Mouse (Mus musculus) right cerebral cortex, postnatal 36 days (tissue): ENCODE measurements around the gene Fxyd4.

ENCODE experiments used
- DNase-seq, 2 experiments: peaks; one replicate each; pipeline ENCODE4 v3.0.0; 2022; ENCODE audit warnings: low spot score in 2 of 2, mixed read lengths in 1 of 2

Gene Fxyd4

DNA sequence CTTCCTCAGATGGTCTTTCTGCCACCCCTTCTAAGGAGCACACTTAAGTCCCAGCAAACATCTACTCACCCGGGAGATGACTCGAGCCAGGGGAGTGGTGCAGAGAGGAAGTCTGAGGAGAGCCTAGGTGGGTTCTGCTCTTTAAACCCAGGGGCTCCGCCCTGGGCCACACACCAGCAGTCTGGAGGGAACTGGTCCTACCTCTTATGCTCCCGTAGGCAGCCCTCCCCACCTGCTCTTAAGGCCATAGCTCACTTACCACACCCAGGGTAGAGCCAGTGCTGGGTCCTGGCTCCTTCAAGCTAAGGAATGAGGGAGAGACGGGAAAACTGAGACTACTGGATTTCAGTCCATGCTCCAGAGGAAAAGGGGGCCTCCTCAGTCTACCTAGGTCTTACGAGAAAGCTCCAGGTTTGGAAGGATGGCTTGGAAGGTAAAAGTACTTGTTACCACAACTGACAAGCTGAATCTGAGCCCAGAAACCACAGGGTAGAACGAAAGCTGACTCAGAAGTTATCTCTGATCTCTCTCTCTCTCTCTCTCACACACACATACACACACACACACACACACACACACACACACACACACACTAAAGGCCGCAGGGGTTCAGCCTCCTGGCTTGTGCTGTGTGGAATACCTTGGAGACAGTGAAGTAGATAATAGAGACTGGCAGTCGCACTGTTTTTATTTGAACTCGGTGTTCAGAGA is at the start of gene Fxyd4:
Gene Fxyd4 (minus strand): TSS at position 471 of the 711 bp plus-strand sequence.
- DNase-seq, result no peak

DNA sequence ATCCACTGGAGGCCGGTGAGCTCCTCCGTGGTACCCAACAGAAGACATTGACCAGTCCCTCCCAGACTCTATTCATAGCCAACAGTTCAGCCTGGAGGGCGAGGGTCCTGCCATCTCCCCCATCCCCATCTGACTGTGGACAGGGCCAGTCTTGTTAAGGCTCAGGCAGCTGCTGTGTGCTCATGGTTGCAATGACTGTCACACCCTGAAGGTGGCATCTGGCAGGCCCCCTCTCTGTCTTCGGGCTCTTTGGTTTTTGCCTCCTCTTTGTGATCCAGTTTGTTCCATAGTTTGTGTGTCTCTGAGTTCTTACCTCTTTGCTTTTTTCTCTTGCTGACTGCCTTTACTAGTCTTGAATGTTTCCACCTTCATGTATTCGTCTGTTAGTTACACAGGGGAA is 49.7 kb upstream of the Fxyd4 start:
- DNase-seq, result no peak

DNA sequence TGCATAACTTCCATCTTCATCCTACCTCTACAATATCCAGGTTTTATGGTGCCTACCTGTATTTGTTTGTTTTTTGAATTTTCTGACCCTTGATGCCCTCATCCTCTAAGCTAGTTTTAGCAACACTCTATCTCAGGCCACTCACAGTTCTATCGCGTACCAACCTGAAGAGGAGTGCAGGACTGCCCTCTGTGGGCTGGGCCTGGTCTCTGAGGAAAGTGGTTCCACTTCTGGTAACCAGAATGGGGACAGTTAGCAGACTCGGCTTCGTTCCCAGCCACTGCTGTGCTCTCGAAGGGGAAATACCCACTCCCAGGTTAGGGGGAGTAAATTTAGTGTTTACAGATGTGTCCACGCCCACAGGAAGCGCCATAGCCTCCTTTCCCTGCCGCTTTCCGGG is 29.2 kb upstream of the Fxyd4 start:
- no peak for DNase-seq

DNA sequence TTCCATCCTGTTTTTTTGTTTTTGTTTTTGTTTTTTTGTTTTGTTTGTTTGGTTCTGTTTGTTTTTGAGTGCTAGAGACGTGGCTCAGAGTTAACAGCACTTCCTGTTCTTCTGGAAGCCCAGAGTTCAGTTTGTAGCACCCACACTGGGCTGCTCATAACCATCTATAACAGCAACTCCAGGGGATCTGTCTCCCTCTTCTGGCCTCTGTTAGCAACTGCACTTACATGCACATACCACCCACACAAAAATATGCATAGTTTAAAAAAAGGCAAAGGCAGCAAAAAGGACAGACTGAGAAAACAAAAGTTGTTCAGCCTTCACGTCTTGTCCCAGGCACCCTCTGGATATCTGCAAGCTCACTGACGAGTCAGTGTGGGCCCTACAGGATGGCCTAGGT is 25.7 kb upstream of the Fxyd4 start:
- DNase-seq, result no peak

DNA sequence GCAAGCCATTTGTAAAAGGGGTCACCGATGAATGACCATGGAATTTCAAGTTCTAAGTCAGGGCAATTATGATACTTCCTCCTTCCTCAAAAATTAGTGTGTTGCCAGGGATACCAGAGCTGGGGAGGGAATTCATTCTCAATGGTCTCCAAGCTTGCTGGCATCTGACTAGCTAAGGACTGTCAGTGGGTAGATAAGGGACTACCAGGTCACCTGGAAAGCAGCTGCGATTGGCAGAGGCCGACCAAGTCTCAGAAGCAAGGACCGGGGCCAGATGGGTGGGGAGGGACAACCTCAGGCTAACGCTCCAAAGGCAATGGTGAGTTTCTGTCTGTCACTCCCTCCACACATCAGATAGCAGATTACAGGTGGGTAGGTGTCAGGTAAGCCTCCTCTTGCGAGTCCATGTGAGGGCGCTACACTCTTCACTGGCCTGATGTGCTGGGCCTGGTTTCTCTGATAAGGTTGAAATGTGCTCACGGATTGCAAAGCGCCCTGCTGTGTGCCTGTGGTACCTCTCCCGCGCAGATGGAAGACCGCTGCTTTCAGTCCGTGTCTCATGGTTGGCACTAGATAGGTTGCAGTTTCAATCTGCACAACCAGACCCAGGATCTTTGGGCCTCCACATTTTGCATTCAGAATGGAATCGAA is 19.5 kb upstream of the Fxyd4 start:
- no peak for DNase-seq

DNA sequence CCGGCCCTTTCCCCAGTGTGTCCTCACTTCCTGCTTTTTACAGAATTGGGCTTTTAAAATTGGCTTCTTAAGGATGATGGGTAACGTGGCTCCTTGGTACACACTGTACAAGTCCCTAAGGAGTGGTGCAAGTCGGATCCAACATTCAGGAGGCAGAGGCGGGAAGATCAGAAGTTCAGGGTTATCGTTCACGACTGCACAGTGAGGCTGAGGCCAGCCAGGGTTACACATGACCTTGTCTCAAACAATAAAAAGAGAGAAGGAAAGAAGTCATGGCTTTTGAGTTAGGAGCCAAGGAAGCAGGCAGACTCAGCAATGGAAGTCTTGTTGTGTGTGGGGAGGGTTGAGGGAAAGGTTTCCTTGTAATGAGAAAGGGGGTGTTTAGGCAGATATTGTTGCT is 18.7 kb upstream of the Fxyd4 start:
- no peak for DNase-seq

DNA sequence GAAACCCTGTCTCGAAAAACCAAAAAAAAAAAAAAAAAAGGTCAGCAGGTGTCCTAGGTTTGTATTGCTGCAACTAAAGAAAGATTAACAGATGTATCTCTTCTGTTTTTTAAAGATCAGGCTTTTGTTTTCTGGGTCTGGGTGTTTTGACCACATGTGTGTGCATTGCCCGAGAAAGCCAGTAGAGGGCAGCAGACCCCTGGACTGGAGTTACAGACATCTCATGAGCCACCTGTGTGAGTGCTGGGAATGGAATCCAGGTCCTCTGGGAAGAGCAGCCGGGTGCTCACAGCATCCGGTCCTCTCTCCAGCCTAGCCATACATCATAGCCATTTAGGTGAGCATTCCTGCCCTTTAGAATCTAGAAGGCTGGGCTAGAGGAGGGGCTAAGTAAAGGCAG is 14.8 kb upstream of the Fxyd4 start:
- no peak for DNase-seq

DNA sequence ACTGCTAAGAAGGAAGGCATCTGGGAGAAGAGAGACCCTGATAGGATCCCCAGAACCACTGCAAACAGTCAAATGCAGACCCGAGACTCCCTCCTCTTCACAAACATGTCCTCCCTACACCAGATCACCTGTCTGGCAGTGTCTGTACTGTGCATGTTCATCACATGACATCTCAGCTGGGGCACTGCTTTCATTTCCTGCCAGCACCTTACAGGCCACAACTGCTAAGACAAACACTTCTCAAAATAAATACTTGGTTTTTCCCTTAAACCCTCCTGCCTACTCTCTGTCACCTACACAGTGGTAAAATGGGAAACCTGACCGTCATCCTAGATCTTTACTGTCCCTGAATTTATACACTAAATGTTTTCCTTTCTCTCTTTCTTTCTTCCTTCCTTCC is 6.4 kb upstream of the Fxyd4 start:
- DNase-seq, result no peak

DNA sequence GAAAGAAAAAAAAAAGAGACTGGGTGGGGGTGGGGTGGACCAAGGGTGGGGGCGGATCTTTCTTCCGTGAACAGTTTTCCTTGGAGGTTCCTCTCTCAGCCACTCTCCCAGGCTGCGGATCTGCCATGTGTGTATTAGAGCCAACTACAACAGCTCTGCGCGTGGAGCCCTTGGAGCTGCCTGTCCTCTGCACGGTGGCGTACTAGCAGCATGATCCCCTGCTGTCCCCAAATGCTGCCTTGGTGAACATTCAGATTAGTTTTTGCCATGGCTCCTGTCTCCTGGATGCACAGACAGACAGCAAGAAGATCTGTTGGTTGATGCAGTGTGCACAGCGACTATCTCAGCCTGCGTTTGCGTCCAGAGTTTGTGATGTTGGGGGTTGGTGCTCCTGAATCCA is 5.3 kb upstream of the Fxyd4 start:
- no peak for DNase-seq

DNA sequence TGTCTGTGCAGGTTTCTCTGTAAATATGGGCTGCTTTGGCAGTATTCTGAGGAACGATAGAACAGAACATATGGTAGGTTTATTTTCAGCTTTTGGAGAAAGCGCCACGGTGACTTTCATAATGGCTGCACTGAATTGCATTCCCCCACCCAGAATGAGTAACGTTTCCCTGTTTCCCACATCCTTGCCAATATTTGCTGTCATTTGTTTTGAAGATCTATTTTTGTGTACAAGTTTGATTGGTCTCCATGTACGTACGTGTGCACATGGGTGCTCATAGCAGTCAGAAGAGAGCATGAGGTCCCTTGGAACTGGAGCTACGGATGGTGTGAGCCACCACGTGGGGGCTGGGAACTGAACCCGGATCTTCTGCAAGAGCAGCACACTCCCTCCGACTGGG is 1.5 kb upstream of the Fxyd4 start:
- no peak for DNase-seq

DNA sequence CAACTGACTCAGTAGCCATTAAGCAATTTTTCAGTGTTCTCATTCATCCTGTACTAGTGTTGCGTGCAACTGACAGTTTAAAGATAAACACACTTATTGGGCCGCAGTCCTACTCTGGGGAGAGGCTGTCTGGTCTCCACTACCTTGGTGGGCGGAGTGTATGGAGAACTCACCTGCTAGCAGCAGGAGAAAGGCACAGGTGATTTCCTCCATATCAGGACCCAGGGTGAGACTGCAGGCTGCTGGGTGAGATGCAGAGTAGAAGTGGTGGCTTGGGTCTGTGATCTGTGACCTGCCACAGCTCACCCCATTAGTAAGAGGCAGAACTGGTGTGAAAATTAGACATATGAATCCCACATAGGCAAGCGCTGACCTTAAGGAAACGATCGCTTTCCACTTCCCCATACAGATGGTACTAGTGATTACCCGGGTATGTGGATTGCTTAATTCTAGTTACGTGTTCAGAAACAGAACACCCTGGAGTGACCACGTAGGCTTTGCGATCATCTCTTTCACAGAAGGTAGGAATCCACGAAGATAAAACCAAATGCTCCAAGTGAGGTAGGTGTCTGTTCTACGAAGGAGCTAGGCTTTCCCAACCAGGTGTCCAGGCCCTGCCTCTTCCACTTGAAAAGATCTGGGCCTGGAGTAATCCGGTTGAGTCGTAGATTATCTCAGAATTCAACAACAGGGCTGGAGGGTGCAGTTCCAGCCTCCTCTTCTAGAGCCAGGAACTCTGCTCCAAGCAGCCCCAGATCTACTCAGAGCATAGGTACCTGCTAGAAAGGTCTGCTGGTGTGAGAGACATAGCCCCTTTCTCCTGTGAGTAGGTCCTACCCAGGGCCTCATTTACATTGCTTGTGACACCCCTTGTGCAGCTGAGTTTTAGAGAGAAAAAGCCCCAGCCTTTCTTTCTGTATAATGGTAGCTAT is 1.5 kb downstream of the Fxyd4 start:
- no peak for DNase-seq

DNA sequence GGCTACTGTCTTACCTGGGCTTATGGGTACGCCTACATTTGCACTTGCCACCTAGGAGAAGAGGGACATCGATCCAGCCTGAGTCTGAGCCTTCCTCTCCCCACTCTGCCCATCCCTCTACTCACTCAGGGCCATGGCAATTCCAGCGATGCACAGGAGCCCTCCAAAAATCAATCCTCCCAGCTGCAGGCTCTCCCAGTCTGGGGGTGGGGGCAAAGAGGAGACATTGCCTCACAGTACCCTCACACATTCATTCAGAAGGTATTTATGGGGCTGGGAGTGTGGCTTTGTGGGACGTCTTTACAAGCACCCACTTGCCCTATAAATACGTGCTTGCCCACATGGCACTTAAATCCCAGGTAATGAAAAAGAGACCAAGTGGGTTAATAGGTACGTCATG is 3.2 kb downstream of the Fxyd4 start:
- DNase-seq, result no peak

DNA sequence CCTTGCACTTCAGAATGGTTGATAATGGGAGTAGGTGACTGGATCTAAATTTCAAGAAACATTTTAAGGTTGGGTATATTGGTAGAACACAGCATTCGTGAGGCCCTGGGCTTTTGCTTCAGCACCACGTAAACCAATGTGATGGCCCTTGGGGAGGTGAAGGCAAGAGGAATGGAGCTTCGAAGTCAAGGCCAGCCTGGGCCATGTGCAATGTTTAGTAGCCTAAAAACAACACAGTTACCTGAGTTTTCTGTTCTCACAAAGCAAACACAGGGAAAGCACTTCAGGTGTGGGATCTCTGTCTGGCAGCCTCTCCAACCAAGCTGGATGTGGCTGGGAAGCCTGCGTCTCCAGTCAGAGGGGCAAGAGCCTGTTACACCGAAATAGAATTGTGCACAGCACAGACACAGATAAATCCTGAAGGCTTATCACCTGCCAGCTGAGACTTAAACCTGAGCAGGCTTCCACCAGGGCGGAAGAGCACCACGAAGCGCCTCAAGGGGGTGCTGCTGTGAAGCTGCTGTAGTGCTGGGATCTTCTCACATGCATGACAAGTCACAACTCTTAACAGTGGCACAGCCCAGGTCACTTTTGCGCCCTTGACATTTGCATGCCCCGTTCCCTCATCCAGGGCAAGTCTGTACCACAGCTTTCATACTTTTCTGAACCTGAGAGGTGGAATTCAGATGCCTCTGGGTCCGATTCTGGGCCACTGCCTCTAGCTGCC is 5.0 kb downstream of the Fxyd4 start:
- DNase-seq, result no peak

DNA sequence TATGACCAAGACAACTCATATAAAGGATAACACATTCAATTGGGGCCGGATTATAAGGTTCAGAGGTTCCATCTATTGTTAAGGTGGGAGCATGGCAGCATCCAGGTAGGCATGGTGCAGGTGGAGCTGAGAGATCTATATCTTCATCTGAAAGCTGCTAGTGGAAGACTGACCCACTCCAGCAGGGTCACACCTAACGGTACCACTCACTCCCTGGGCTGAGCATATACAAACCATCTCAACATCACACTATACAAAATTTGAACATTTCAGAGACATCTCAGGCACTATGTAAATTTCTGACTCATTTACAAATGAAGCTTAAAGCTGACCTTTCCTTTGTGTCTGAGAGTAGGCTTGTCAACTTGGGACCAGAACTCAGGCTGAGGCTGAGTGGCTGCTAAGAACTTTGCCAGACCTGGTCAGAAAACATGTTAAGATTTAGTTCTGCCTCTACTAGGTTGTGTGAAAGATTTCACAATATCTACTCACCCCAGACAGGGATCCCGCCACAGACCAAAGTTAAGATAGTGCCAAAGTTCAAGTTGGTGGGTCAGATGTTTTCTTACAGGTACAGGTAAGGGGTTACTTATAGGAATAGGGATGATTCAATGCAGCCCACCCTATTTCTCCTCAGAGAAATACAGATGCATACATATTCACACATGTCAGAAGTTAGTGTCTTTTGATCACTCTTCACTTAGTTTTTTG is 7.4 kb downstream of the Fxyd4 start:
- no peak for DNase-seq

DNA sequence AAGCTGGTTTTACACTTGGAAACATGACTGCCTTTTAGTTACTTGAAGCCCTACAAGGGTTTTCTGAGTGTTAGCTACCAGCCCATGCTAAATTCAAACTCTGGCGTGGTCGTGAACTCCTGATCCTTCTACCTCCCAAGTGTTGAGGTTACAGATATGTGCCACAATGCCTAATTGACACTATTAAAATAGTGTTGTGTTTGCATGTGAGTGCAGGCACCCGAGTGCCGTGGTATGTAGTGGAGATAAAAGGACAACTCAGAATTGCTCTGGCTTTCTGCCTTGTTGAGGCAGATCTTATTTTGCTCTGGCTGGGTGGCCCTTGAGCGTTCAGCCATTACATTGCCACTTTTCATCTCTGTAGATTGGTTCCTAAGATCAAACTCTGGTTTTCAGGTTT is 8.7 kb downstream of the Fxyd4 start:
- DNase-seq, result no peak

DNA sequence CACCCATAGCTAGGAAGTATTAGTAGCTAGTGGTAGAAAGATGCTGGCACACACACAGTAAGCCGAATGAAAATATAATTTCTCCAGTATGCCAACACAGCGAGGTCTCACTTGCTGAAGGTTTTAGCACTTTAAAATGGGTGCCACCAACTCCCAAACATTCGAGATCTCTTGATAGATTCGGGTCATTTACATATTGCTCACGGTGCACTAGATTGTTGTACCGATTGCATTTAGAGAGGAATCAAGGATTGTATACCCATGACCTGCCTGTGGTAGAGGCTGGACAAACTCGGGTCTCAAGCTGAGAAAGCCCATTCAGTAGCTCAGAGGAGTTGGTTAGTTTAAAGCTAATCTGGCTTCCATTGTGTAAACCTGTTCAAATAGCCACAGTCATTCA is 9.5 kb downstream of the Fxyd4 start:
- no peak for DNase-seq

DNA sequence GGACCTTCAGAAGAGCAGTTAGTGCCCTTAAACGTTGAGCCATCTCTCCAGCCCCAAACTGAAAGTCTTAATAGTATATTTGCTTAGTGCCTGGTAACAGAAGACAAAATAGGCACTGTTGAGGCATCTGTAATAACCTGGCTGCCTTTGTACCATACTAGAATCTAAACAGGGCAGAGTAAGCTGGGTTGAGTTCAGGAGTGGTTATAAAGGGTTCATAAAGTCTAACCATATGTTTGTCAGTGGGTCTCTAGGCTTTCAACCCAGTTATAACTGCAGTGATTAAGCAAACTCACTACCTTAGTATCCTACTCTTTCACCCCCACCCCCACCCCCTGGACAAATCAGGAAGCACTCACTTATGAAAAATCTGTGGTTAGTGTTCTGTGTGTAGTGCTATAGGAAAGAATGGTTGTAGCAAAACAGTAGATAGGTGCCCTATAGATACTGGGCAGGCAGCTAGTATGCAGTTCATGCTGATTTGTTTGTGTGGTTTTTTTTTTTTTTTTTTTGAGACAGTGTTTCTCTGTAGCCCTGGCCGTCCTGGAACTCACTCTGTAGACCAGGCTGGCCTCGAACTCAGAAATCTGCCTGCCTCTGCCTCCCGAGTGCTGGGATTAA is 10.5 kb downstream of the Fxyd4 start:
- DNase-seq, result no peak

DNA sequence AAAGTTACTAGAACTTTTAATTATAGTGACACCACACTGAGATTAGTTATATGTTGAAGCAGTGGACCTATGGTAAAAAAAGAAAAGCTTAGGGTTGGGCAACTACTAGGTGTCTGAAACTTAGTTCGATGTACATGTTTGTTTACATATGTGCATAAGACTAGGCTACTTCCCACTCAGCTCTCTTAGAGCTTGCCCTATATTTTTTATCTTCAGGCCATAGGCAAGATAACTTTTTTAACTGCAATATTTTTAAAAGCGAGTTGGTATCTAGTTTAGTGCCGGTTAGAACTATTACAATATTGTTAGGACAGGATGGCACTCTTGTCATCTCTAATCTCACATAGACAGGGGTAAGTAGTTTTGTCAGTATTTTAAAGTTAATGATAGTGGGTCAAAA is 15.5 kb downstream of the Fxyd4 start:
- no peak for DNase-seq

DNA sequence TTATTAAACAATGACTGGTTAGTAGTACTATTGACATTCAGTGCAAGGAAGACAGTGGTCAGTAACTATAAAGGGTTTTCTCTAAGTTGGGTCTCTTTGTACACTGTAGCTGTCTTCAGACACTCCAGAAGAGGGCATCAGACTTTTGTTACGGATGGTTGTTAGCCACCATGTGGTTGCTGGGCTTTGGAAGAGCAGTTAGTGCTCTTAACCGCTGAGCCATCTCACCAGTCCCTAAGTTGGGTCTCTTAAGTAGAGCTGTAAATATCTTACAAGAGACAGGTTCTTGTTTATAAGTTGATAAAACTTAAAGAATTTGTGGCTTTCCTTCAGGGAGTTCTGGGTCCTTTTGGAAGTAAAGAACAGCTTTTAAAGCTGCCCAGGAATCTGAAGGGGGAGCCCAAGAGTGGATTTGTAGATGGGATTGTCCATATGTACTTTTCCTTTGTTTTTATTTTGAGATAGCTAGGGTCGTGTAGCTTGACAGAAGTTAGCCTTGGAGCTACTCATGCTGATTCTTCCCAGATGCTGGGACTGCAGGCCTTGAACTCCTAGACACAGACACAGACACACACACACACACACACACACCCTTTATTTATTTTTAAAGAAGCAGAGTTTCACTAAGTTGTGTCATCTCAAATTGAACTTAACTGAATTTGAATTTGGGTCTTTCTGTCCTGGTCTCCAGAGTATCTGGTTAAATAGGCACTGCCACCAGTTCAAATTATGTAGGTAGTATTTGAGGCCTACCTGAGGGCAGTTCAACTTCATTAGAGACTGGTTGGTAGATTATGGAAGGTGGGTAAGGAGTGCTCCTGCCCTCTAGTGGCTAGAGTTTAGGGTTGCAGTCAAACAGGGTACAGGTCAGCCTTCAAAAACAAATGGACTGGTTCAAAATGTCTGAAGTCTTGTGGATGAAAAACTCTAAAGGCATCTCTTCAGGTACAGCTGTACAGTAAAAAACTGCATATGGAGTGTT is 16.5 kb downstream of the Fxyd4 start:
- DNase-seq, result no peak

DNA sequence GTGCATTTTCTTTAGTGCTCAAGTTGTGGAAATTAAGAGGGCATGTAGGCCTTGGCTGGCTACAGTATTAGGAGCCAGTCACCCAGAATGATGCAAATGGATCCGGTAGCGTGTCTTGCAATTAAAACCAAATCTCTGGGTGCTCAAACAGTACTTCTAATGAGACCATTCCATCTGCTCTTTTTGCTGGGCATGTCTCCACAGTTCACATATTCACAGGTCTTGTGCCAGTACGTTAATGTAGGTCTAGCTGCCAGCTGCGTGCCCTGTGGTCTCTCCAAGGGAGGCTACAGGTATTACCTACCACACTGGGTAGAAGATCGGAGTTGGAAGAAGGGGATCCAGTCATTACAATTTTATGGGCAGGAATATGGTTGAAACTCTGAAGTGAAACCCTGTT is 19.4 kb downstream of the Fxyd4 start:
- no peak for DNase-seq
